Mouse (Mus musculus): ENCODE measurements around the gene Coro1c.

DNA sequence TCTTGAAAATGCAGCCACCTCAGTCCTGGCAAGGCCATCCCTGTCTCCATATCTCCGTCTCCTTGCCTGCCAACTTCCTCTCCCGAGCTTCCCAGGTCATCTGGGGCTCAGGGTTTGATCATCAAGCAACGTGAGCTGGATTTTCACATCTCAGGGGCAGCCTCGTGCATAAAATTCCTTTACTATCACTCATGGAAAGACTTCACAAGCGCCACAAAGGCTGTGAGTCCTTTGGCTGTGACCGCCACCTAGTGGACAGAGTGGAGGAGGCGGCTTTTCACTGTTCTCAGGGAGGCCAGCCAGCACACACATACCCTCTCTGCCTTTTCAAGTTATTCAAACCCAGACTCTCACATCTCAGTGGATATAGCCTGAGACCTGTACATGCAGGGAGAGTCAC lies 45.9 kb upstream of the Coro1c start:
- TF ChIP-seq CTCF (IDR thresholded peaks at IDR 0.05; ENCODE audit: borderline replicate concordance, extremely low read depth, insufficient read depth, insufficient read length) (peak; percentile 98), POLR2A (IDR thresholded peaks at IDR 0.05; ENCODE audit: borderline replicate concordance, extremely low read depth, insufficient read depth, insufficient read length, poor library complexity, severe bottlenecking) (no peak)
